Mouse (Mus musculus): ENCODE results near the gene Map4.

Map4 gene

DNA sequence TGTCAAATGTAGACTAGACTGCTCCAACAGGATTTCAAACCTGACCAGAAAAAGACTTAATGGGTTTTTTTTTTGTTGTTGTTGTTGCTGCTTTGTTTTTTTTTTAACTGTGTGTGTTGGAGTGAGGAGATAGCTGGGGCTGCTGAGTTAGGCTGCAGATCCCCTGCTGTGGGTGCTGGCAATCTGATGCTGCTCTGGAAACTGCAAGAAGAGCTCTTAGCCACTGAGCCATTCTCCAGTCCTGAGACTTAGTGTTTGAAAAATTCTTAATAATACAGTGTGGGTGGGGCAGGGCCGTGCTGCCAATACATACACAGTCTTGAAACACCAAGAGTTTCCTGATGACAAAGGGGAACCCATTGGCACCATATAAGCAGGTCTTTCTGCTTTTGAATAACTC lies 70.7 kb downstream of the Map4 start:
- no peak for DNase-seq (ENCODE audit: low spot score)

DNA sequence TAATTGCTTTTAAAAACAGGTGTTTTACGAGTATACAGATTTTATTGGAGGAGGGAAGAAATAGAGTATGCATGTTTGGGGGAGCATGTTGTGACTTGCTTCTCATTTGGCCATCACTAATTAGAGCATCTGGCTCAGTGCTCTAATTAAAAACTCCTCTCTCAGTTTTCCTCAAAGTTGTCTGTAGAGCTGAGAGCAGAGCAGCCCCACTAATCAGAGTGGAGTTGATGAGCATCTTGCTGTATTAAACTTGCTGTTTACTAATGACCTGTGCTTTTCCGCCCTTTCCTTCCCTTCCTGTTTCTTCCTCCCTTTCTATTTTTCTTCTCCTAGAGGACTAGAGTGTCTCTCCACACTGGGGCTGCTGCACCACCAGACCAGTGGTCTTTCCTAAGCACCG lies 71.2 kb downstream of the Map4 start:
- no peak for DNase-seq (ENCODE audit: low spot score)

DNA sequence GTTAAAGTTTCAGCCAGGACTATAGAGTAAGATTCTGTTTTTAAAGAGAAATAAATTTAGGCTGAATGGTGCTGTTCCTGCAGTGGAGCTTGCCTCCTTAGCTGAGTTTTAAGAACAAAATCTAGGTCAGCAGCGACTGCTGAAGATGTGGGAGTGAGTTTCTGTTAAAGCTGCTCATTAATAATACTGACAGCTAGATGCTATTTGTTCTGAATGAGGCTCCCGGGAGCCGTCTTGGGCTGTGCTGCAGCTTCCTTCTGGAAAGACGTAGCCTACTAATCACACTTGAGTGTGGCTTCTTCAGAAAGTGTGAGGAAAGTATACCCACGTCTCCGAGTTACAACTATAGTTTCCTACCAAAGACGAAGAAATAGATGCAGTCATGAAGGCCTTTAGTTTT lies 88.0 kb downstream of the Map4 start:
- DNase-seq (ENCODE audit: low spot score): no peak

DNA sequence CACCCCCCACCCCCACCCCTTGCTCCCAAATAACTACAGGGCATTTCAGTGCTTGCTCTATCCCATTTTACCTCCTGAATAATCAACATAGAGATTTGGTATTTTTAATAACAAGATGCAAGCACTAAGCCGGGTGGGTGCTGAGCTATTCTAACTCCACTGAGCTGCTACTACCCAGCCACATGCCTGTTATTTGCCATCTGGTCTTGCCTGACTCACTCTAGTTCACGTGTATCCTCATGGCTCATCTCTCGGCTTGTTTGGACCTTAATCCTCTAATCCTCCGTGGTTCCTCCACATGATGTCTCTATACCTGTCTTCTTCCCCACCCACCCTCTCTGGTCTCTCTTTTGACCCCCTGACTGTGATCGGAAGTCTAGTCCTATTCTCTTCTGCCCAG lies 89.1 kb downstream of the Map4 start:
- DNase-seq (ENCODE audit: low spot score): no peak

DNA sequence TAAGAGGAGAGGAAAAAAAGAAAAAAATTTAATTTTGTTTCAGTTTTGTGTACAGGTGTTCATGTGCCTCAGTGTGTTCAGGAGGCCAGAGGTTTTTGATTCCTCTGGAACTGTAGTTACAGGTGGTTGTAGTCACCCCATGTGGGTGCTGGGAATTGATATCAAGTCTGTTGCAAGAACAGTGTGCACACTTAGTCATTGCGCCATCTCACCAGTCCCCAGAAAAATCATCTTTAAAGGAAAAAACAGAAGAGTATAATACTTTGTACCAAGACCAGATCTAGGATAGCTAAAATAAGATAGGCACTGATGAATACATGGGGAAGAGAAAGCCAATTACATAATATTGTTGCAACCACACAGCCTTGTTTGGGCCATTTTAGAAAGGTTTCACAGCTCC lies 90.2 kb downstream of the Map4 start:
- no peak for DNase-seq (ENCODE audit: low spot score)

DNA sequence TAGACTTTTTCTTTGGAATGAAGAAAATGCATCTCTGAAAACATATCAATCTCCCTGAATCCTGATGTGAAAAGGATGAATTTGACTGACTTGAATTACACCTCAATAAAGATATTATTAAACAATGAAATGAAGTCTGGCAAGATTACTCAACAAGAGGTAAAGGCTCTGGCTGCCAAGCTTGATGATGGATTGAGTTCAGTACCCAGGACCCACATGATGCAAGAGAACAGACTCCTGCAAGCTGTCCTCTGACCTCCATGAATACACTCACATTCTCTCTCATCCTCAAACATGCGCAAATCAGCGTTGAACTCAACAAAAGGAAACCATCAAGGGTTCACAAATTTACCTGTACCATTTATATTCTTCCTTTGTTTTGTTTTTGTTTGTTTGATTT lies 90.9 kb downstream of the Map4 start:
- DNase-seq (ENCODE audit: low spot score): no peak

DNA sequence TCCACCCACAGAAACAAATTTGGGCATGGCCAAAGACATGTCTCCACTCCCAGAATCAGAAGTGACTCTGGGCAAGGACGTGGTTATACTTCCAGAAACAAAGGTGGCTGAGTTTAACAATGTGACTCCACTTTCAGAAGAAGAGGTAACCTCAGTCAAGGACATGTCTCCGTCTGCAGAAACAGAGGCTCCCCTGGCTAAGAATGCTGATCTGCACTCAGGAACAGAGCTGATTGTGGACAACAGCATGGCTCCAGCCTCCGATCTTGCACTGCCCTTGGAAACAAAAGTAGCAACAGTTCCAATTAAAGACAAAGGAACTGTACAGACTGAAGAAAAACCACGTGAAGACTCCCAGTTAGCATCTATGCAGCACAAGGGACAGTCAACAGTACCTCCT lies 103.8 kb downstream of the Map4 start:
- no peak for DNase-seq (ENCODE audit: low spot score)

DNA sequence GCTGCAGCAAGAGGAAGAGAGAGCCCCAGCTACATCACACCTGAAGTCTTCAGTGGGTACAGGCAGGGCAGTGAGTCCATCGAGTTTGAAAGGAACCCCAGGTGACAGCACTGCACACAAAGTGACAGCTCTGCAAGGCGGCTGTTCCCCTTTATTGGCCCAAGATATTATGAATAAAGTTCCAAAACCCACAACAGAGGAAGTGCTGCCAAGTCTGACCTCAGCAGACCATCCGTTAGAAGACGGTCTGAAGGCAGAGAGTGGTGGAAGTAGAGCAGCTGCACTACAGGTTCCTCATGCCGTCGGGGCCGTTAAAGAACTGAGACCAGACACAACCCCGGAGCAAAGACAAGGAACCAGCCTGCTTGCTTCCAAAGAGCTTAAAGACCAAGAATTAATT lies 106.6 kb downstream of the Map4 start:
- DNase-seq (ENCODE audit: low spot score): no peak

DNA sequence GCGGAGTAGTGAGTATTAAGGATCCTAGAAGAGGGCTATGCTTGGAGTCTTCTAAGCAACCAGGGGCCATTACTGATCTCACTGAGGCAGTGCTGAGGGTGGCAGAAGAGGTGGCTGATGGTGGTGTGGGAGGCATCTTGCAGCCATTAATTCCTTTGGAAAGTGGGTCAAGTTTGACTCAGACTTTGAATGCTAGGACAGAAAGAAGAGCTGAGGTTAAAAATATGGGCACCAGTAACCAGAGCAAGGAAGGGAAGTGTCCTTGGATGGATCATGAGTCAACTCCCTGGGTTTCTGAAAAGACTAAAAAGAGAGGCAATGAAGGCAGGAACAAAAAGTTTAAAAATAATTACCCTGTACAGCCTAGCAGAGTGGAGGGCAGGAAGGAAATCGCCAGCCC lies 107.2 kb downstream of the Map4 start:
- no peak for DNase-seq (ENCODE audit: low spot score)

DNA sequence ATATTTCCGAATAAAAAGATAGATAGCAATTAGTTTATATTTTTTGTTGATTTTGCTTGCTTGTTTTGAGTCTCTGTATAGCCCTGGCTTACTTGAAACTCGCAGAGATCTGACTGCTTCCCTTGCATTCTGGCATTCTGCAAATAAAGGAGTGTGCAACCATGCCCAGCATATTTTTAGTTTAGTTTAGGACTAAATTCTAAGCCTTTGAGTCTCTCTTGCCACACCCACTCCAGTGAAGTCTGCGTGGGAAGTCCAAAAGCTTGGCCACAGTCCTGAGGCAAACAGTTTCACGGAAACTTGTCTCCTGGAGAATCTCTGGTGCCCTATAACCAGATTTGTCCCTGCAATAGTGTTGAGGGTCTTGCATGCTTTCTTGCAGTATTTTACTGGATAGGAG lies 113.1 kb downstream of the Map4 start:
- no peak for DNase-seq (ENCODE audit: low spot score)

DNA sequence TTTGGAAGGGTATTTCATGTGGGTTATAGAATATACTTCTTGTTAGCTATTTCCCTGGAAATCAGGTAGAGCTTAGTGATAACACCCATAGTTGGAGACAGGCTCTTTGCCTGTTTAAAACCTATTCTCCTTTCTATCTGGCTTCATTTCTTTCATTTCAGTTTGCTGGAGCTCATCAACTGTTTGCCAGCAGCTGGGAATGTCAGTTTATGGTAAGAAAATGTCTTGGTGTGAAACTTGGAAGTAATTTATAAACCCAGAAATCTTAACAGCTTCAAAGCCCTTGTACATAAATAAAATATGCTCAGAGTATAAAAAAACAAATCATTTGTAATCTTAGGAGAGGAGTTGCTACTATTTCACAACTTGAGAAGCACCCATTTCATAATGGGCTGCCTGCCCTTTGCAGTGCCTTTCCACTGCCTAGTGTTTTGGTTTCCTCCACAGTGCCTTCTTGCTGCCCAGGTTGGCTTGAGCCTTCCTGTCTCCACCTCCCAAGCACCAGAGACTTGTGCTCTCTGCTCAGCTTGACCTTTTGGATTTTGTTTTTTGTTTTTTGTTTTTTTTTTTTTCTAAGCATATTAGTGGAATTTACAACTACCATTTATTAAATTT lies 114.6 kb downstream of the Map4 start:
- no peak for DNase-seq (ENCODE audit: low spot score)

DNA sequence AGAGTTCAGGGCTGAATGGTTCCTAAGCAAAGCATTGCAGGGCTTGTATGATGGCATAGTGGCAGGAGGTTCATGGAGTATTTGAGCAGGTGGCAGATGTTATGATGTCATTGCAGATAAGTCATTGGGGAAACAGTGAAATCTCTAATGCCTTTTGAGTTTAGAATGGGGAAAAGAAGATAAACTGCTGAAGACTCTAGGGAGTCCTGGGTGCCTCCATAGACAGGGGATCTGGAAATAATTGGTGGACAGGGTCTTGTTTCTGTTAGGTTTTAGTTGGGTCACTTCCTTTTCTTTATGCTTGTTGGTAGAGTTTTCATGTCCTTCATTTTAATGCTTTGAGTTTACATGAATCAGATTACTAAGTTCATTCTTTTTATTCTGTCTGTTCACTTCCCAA lies 116.0 kb downstream of the Map4 start:
- DNase-seq (ENCODE audit: low spot score): no peak

DNA sequence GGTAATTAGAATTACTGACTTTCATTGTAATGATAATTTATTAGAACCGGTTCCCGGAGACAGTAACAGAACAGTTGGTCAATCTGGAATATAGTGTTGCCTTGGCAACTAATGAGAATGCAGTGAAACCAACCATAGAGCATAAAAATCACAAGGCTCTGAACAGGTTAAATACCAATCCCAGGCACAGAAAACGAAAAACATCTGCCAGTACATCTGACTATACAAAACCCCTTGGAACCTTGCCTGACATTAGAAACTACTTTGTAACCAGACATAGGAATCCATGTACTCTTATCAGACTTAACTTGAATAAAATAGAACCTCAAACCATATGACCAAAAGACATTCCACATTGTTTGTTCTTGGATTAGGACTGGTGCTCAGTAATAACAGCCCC lies 116.6 kb downstream of the Map4 start:
- DNase-seq (ENCODE audit: low spot score): no peak

DNA sequence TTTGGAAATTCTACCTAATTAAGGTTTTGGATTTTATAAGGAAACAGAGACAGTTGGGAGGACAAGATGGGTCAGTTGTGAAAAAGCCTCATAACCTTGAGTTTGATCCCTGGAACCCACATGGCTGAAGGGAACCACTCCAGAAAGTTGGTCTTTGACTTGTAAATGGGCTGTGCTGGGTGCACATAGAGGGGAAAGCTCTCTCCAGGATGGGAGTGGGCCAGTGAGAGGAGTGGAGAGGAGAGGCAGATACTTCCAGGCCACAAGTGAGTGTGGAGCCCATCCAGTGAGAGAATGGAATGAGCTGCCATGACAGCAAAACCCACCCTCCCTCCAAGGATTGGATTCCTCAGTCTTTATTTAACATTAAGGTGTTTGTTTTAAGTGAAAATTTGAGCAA lies 119.9 kb downstream of the Map4 start:
- DNase-seq (ENCODE audit: low spot score): no peak

DNA sequence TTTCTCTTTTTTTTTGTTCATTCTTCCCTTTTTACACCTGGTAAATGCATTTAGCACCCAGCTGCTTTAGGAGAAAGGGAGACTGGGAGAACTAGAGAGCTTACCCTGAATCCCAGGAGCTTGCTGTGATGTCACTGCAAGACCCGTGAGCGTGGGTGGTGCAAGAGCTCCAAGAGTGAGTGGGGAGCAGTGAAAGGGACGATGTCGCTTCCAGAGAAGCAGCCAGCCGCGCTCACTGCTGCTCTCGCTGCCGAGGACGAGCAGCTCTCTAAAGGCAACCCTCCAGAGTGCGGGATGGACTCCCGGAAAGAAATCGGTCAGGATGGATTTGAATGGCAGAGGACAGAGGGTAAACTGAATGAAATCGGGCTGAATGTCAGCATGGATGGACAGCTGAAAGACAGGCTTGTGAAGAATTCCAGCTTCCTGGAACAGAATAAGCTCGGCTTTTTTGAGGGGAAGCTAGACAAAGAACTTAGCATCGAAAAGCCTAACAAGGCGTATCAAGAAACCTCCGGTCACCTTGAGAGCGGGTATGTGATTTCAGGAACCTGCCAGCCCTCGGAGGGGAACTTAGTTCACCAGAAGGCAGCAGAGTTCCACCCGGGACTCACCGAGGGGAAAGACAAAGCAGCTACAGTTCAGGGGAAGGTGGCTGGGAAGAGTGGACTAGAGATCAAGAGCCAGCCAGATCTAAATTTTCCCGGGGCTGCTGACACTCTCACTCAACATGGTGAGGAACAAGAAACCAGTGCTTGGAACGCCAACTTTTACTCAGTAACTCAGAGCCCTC lies 120.8 kb downstream of the Map4 start:
- peak; percentile 71 for DNase-seq (ENCODE audit: low spot score)

DNA sequence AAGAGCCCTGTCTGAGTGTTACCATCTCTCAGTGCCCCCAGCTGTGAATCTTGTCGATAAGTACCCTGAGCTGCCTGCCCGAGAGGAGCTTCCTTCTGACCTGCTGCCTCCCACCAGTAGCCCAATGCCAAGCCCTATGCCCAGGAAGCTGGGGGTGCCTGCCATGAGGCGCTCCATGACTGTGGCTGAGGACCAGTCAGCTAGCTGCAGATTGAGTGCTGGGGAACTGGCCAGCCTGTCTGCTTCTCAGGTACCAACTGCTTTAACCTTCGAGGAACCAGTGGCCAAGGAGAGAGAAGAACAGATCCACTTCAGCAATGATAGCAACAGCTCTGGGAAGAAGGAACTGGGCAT lies 121.7 kb downstream of the Map4 start:
- DNase-seq (ENCODE audit: low spot score): no peak

DNA sequence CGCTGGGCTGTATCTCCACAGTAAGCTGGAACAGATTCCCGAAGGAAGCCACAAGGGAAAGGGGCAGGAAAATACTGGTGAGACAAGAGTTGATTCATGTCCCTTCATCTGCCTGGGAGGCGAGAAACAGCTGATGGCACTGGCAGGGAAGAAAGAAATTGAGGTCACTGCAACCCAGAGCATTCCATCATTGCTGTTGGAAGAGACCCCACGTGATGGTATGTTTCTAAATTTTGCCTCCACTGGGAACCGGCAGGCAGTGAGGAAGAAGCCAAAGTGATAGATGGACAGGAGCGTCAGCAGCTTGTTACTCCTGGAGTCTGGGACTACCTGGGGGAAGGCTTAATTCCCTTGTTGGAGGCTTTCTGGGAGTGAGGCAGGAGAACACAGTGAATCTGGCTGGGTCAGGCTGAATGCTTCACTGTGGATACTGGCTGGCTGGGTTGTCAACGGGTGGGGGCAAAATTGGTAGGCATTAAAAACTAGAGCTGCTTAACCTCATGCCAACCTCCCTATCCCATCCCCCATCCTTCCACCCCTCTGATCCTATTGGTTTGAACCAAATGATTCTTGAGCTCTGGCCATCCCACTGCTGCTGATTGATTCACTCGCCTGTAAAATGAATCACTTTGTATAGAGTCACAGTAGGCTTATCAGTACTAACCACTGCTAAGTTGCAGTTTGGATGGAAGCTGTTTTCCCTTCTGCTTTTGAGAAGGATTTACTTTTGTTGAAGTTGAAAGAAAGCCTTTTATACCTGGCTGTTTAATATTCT lies 122.2 kb downstream of the Map4 start:
- DNase-seq (ENCODE audit: low spot score): peak; percentile 48

DNA sequence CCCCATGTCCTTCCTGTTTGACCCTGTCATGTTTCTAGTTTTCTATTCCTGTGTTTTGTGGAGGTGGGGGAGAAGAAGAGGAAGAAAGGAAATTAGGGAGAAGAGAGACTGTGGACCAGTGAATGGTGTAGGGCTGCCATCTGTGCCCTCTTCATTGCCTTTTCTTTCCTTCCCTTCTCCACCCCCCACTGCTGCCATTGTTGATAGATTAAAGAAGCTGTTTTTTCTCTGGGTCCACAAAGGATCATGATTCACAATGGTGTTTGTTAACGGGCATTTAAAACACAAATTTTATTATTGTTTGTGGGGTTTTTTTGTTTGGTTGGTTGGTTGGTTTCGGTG lies 122.8 kb downstream of the Map4 start:
- DNase-seq (ENCODE audit: low spot score): no peak

DNA sequence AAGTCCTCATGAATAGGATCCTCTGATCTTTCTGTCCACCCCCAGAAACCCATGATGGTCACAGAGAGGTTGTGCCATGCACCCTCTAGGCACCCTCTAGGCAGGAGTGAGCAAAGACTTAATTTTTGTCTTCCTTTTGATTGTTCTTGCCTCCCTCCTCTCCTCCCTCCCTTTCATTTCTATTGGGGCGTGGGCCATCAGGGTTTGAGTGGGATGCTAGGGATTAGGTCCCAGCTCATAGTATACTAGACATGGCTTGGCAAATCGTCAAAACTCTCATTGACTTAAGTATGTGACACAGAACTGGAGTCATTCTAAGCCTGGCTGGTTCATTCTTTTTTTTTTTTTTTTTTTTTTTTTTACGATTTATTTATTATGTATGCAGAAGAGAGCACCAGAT lies 123.5 kb downstream of the Map4 start:
- DNase-seq (ENCODE audit: low spot score): no peak

DNA sequence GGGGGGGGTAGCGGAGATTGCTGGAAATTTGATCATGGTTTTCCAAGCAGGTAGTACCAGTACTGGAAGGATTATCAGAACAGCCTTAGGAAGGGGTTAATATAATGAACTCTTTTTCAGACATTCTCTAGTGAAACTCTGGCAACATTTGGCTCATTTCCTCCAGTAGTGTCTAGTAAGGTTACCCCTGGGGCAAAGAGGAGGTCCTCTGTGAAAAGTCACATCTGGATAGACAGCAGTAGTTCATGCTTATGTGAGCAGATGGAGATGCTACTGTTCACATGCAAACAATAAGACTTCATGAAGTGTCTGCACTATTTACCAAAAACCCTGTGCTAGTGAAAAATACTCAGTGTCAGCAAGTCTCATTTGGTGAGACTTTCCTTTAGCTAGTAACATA lies 125.9 kb downstream of the Map4 start:
- DNase-seq (ENCODE audit: low spot score): no peak

DNA sequence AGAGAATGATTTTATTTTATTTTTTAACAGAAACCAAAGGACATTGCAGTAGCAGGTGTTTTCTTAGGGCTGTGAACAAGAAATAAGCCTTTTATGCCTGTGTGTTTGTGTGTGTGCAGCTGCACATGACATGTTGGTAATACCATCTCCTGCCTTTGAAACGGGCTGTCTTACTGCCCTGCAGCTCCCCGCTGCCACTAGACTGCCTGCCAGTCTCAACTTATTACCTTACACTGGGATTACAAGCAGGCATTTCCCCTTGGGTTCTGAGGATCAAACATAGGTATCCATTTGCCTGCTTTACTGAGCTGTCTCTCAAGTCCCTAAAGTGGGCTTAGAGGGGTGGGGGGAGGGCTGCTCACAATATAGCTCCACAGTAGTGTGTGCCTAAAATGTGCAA lies 129.5 kb downstream of the Map4 start:
- no peak for DNase-seq (ENCODE audit: low spot score)

DNA sequence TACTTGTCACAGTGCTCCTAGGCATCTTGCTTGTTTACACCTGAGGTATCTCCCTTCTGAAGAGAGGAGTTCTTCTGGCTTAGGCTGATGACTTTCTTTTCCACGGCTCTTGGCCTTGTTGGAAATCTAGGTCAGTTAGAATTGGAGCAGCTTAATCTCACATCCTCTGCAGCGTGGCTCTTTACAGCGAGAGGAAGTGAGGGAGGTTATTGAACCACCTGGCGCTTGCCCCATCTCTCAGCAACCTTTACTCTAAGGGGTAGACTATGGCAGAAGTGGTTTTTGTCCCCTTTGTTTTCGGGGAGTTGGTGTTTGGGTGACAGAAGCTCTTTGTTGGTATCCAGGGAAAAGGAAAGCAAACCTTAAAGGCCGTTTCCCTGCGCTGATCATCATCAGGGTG lies 131.1 kb downstream of the Map4 start:
- no peak for DNase-seq (ENCODE audit: low spot score)

DNA sequence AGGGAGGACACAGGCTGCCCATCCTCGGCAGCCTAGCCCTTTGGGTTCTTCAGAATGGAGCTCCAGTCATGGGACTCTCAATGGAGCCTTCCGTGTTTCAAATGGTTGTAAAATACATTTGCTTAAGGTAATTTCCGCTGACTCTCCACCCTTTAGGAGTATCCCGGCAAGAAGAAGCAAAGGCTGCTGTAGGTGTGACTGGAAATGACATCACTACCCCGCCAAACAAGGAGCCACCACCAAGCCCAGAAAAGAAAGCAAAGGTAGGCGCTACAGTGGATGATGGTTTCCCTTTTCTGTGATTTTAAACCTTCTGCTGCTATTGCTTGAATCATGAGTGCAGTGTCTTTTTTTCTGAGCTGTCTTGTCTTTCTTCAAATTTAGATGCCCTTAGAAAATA lies 131.6 kb downstream of the Map4 start:
- no peak for DNase-seq (ENCODE audit: low spot score)

DNA sequence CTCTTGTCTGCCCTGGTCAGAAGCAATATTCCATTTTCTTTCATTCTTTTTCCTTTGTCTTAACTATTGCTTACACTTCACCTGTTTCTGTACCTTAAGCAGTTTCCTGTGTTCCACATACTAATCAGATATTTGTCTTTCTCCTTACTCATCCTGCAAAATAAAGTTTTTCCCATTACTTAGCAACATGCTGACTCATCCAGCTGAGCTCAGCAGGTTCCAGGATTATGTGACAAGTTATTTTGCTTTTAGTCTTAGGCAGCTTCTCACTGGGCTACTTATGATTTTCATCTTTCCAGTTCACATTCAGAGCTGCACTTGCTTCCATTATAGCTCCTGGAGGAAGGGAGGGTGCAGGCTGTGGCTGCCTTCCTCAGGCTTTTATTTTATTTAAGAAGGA lies 133.4 kb downstream of the Map4 start:
- no peak for DNase-seq (ENCODE audit: low spot score)
